Mouse (Mus musculus) liver, adult 2 months (tissue): ENCODE data around the gene Cdr2. TPM values are rescaled to one million over a fixed set of nuclear protein-coding genes. Genes with fewer than 3 reads are reported as not detected.

ENCODE experiments used
- DNase-seq: peaks from one replicate; pipeline ENCODE4 v3.0.0-alpha.2; 2011; ENCODE audit warnings: low read depth, low spot score; ENCODE audit errors: extremely low read depth
- H3K27ac ChIP-seq: fragments of 200-500 bp; replicated peaks from 2 replicates; pipeline ENCODE4 v1.5.1; 2012; ENCODE audit warnings: low read depth, mild to moderate bottlenecking, control low read depth, inconsistent platforms, low read length; ENCODE audit not compliant: insufficient read depth
- H3K27me3 ChIP-seq: fragments of 200-500 bp; 2 replicates; pipeline ENCODE4 v1.6.1; 2012; ENCODE audit warnings: mild to moderate bottlenecking, moderate library complexity, low read length, inconsistent platforms; ENCODE audit not compliant: control insufficient read depth, insufficient read depth
- H3K36me3 ChIP-seq: fragments of 200-500 bp; 2 replicates; pipeline ENCODE4 v1.6.1; 2012; ENCODE audit warnings: low read length, inconsistent platforms; ENCODE audit not compliant: control insufficient read depth, insufficient read depth
- H3K4me1 ChIP-seq: fragments of 200-500 bp; 2 replicates; pipeline ENCODE4 v1.6.1; 2011; ENCODE audit warnings: low read length; ENCODE audit not compliant: control insufficient read depth, insufficient read depth
- H3K4me3 ChIP-seq: fragments of 200-500 bp; 2 replicates; pipeline ENCODE4 v1.5.1; 2011; ENCODE audit warnings: low read depth, mild to moderate bottlenecking, control low read depth, low read length, moderate library complexity; ENCODE audit not compliant: insufficient read depth
- H3K79me2 ChIP-seq: fragments of 200-500 bp; 2 replicates; pipeline ENCODE4 v1.6.1; 2012; ENCODE audit warnings: inconsistent platforms, mild to moderate bottlenecking, low read length, moderate library complexity; ENCODE audit not compliant: control insufficient read depth, insufficient read depth
- H3K9ac ChIP-seq: fragments of 200-500 bp; 2 replicates; pipeline ENCODE4 v1.6.1; 2012; ENCODE audit warnings: low read depth, mild to moderate bottlenecking, control low read depth, inconsistent platforms, low read length
- CTCF ChIP-seq: fragments of 200-500 bp; IDR thresholded peaks from 2 replicates; pipeline ENCODE4 v1.5.1; 2011; ENCODE audit warnings: low read depth, low read length, control low read depth
- POLR2A ChIP-seq: fragments of 200-500 bp; IDR thresholded peaks from 2 replicates; pipeline ENCODE4 v1.6.1; 2011; ENCODE audit warnings: low read length, control low read depth; ENCODE audit not compliant: insufficient read depth; ENCODE audit errors: extremely low read depth
- WGBS: fragments of 180-500 bp; shearing (Covaris S2); methylation state at CpG from one replicate; pipeline ENCODE4 v1.1.7; 2018; 5-methylcytosine and 5-hydroxymethylcytosine counted together
- polyA plus RNA-seq: library from polyadenylated mRNA; depleted of rRNA; stranded (reverse); fragments of >200 nt; gene quantifications from 2 replicates; pipeline ENCODE4 v1.2.3, GENCODE M21; 2012
- total RNA-seq: library from RNA; depleted of rRNA; stranded (reverse); fragments of >200 nt; gene quantifications from 2 replicates; pipeline ENCODE4 v1.2.3, GENCODE M21; 2014

Gene Cdr2
- total and polyA plus RNA-seq, 2 experiments = 0.49 to 0.74 TPM

DNA sequence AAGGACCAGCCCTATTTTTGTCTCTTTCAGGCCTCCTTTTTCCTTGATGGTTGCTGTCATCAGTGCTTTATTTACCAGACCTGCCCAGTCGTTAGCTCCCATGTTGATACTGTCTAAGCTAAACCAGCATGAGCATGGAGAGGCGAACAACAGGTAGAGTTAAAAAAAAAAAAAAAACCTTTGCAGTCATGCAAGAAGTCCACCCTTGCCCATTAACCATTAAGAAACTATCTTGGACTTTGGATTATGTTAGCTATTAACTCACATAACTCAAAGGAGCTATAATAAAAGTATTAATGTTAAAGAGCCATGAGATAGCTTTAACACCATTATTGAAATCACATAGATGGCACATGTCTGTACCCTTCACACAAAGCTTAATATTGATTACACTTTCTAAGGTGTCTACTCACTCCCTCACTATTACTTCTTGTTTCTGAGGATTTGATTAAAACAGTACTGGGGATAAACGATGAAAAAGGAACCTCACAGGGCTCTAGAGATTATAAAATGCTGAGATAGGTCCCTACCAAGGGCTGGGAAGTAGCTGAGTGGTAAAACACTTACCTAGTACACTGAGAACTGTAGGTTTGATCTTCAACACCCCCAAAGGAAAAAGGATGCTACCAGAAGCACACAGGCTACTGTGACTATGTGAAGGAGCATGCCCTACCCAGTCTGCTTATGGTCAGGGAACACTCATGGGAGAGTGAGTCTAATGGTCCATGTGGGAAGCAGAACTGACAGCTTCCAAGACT lies 18.1 kb upstream of the Cdr2 start:
- no peak for DNase-seq
- H3K4me3 ChIP-seq = no peak overlapping the region
- no peak overlapping the region for H3K27ac ChIP-seq
- 61% methylated on average over 3 of the region's 3 CpGs for WGBS
- peaks cover 2% of the 10 kb centered on the region; the same call in 1 of the 2 replicates for H3K4me1 ChIP-seq
- no peaks in the 10 kb centered on the region for H3K79me2 ChIP-seq
- no peaks in the 10 kb centered on the region for H3K36me3 ChIP-seq
- no peak for TF ChIP-seq CTCF
- no peak for TF ChIP-seq POLR2A
- H3K27me3 ChIP-seq = no peaks in the 10 kb centered on the region
- H3K9ac ChIP-seq = no peak overlapping the region

DNA sequence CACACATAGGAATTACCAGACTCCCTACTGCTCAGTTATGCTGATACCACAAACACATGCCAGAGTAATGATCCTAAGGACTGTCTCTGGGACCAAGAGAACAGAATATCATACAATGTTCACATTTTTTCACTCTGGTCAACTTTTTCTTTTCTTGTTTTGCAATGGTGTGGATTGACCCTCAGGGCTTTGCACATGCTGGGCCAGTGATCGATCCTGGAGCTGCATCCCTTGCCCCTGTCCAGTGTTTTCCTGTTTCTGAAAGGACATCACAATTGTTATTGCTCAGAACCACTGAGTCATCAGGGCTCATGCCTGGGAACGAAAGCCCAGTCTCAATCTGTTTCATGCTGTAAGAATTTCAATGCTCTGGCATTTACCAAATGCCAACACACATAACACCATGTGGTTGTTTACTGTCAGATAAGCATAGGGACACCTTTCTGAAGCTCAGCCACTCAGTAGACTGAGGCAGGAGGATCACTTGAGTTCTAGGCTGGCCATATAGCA lies 17.0 kb upstream of the Cdr2 start:
- Histone ChIP-seq H3K27me3 (no peaks in the 10 kb centered on the region), H3K79me2 (no peaks in the 10 kb centered on the region), H3K4me1 (peaks cover 1% of the 10 kb centered on the region; the same call in 1 of the 2 replicates), H3K9ac (no peak overlapping the region), H3K4me3 (no peak overlapping the region), H3K36me3 (no peaks in the 10 kb centered on the region), H3K27ac (no peak overlapping the region)
- TF ChIP-seq POLR2A (no peak), CTCF (no peak)
- no peak for DNase-seq
- 94% methylated on average over 2 of the region's 2 CpGs for WGBS

- TF ChIP-seq POLR2A (no peak), CTCF (no peak)
- H3K27me3 ChIP-seq = no peaks in the 10 kb centered on the region
- no peak for DNase-seq
- no peaks in the 10 kb centered on the region for H3K36me3 ChIP-seq
- no peaks in the 10 kb centered on the region for H3K4me1 ChIP-seq
- no peaks in the 10 kb centered on the region for H3K79me2 ChIP-seq
- WGBS = 84% methylated on average over 8 of the region's 8 CpGs
- H3K4me3 ChIP-seq = no peak overlapping the region
- no peak overlapping the region for H3K9ac ChIP-seq
- no peak overlapping the region for H3K27ac ChIP-seq
Measured at GRCm38 (mm10) chr7:120991191-120991590, 9.1 kb upstream of the Cdr2 start.

DNA sequence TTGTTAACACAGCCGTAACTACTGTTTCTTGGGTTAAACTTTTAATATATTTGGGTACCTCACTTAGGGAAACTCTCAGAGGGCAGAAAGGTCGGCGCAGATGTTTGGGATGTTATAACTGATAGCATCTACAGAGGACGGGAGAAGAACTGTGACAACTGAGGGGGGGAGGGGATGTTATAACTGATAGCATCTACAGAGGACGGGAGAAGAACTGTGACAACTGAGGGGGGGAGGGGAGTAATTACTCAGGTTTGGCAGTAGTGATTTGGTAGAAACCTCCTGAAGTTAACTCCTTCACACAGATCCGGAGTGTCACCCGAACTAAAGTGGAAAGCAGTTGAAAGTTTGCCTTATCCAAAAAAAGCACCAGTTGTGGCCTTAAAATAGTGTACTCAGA lies 856 bp upstream of the Cdr2 start:
- Histone ChIP-seq H3K27ac (no peak overlapping the region), H3K9ac (no peak overlapping the region), H3K4me3 (peak overlapping the region; percentile 59; the same call in 1 of the 2 replicates), H3K36me3 (no peaks in the 10 kb centered on the region), H3K27me3 (0 out of 2 replicates have a peak, but pooled peaks cover 3% of the 10 kb centered on the region), H3K79me2 (no peaks in the 10 kb centered on the region), H3K4me1 (peaks cover 3% of the 10 kb centered on the region; the same call in 1 of the 2 replicates)
- no peak for DNase-seq
- no peak for TF ChIP-seq CTCF
- no peak for TF ChIP-seq POLR2A
- WGBS = 18% methylated on average over 7 of the region's 7 CpGs

DNA sequence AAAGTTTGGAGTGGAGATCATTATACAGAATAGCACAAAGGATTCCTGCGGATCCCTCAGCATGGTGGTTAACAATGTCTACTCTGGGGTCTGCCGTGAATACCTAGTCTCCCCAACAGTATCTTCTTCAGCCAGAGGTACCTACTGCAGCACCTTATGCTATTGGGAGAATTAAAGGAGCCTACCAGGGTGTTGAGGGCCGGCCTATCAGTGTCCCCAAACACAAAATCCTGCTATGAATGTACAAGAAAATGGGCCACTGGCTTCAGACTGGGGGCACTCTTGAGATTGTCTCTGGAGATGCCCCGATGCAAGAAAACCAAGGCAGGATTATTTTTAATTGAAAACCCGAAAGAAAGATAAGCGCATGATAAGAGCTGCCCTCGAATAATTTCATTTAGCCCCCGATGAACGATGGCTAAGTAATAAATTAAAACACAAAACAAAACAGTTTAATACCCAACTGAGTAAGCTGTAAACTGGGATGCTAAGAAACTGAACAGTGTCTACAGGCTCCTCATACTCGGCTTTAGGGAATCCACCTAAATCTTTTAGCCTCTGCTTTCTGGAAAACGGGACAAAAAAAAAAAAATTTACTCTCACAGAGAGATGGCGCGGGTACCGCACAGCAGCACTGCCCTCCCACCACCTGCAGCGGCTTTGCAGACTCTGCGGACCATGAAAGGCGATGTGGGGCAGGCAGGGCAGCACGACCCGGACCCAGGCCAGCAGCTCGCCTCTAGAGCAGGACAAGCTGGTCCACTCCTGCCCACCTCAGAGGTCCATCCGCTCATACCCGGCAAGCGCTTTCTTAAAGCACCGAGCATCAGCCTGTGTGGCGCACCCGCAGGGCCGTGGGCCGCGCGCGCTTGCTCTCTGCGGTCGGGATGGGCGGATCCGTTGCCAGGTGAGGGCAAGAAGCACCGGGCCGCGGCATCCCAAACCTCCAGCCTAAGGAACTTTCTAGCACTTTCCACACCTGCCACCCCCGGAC lies 884 bp downstream of the Cdr2 start:
- H3K9ac ChIP-seq = peak overlapping the region; percentile 37
- H3K79me2 ChIP-seq = no peaks in the 10 kb centered on the region
- no peak overlapping the region for H3K27ac ChIP-seq
- peaks cover 3% of the 10 kb centered on the region; the same call in 1 of the 2 replicates for H3K4me1 ChIP-seq
- H3K36me3 ChIP-seq = no peaks in the 10 kb centered on the region
- TF ChIP-seq POLR2A (no peak), CTCF (no peak)
- no peak for DNase-seq
- H3K4me3 ChIP-seq = peak overlapping the region; percentile 65
- 0 out of 2 replicates have a peak, but pooled peaks cover 3% of the 10 kb centered on the region for H3K27me3 ChIP-seq
- WGBS = 13% methylated on average over 39 of the region's 39 CpGs
